In genomic region chr16:90381633-90382032, GRCm38 (mm10) we compare ENCODE assay signal across 10 mouse cellular contexts. TPM values are rescaled to one million over a fixed set of nuclear protein-coding genes. Genes with fewer than 3 reads are reported as not detected.
DNase-seq lines count a peak whose midpoint lies in the region; ATAC-seq and TF ChIP-seq lines count a peak whose summit lies in the region.
"Had no signal": no experiment of that assay in that cellular context is flagged by ENCODE, and none has a peak within 500 bp of the region (broad histone marks: within the 10 kb centered on the region; RNA-seq: fewer than 3 reads in every experiment).

No protein-coding gene starts in this region.

- H3K4me2 ChIP-seq in hindbrain, embryonic 11.5 days (replicated peaks; ENCODE audit: low read depth, low read length): no peak overlapping the region
- H3K4me2 ChIP-seq in hindbrain, embryonic 16.5 days (ENCODE audit: low read length): no peak overlapping the region
- no peak overlapping the region for H3K4me2 ChIP-seq in lung, postnatal 0 days (replicated peaks; ENCODE audit: low read depth, low read length)
- H3K4me2 ChIP-seq: midbrain, embryonic 15.5 days had no signal

- peak; percentile 41 for DNase-seq in hindbrain, embryonic 11.5 days (ENCODE audit: low spot score)
- no peak for DNase-seq in lung, postnatal 0 days (ENCODE audit: low spot score)
- DNase-seq in lung, adult 18-20 months: no peak
- DNase-seq in R1 (ENCODE audit: low read depth, low spot score): peak; percentile 83
- DNase-seq in spleen, adult 18-20 months: no peak
- DNase-seq: cerebellum, adult 9-11 months had no signal

- ATAC-seq in hindbrain, embryonic 11.5 days (ENCODE audit: low FRiP score): no peak
- ATAC-seq in hindbrain, embryonic 16.5 days: no peak
- no peak for ATAC-seq in lung, postnatal 0 days
- ATAC-seq: activated CD4-positive, CD25-positive, alpha-beta regulatory T cell, adult 4 months; midbrain, embryonic 15.5 days had no signal

- H3K9me3 ChIP-seq in hindbrain, embryonic 11.5 days (ENCODE audit: control insufficient read depth, low read length): no peaks in the 10 kb centered on the region
- no peaks in the 10 kb centered on the region for H3K9me3 ChIP-seq in hindbrain, embryonic 16.5 days (ENCODE audit: control insufficient read depth, low read length)
- H3K9me3 ChIP-seq in lung, postnatal 0 days (ENCODE audit: low read length): no peaks in the 10 kb centered on the region
- H3K9me3 ChIP-seq: midbrain, embryonic 15.5 days had no signal

- H3K4me1 ChIP-seq in hindbrain, embryonic 11.5 days (replicated peaks; ENCODE audit: control insufficient read depth, insufficient read depth, low read length): peaks cover 5% of the 10 kb centered on the region; the same call in 1 of the 2 replicates
- H3K4me1 ChIP-seq in hindbrain, embryonic 16.5 days (ENCODE audit: control insufficient read depth, insufficient read depth, low read depth, low read length): peaks cover 10% of the 10 kb centered on the region
- H3K4me1 ChIP-seq in lung, postnatal 0 days (ENCODE audit: insufficient read depth, low read depth, low read length): no peaks in the 10 kb centered on the region
- H3K4me1 ChIP-seq in small intestine, adult 2 months (ENCODE audit: control insufficient read depth, insufficient read depth, insufficient read length, low read length): no peaks in the 10 kb centered on the region; the same call in 1 of the 2 replicates

- no peak for TF ChIP-seq POLR2A in small intestine, adult 2 months (IDR thresholded peaks at IDR 0.05; ENCODE audit: low read depth, low read length)

- 86% methylated on average over 3 of the region's 3 CpGs for WGBS in hindbrain, embryonic 11.5 days
- 89% methylated on average over 3 of the region's 3 CpGs for WGBS in hindbrain, embryonic 16.5 days
- WGBS in lung, postnatal 0 days: 93% methylated on average over 3 of the region's 3 CpGs
- 93% methylated on average over 3 of the region's 3 CpGs for WGBS in small intestine, adult 2 months

- H3K27ac ChIP-seq in hindbrain, embryonic 11.5 days (ENCODE audit: low read depth, low read length): no peak overlapping the region
- no peak overlapping the region for H3K27ac ChIP-seq in hindbrain, embryonic 16.5 days (ENCODE audit: low read depth, low read length)
- H3K27ac ChIP-seq in lung, postnatal 0 days (ENCODE audit: low read length): no peak overlapping the region
- no peak overlapping the region for H3K27ac ChIP-seq in small intestine, adult 2 months (ENCODE audit: insufficient read depth, low read depth, low read length)
- H3K27ac ChIP-seq: midbrain, embryonic 15.5 days had no signal

- H3K27me3 ChIP-seq in hindbrain, embryonic 11.5 days (ENCODE audit: control insufficient read depth, insufficient read depth, low read length): no peaks in the 10 kb centered on the region
- no peaks in the 10 kb centered on the region; the same call in 1 of the 2 replicates for H3K27me3 ChIP-seq in hindbrain, embryonic 16.5 days (replicated peaks; ENCODE audit: control insufficient read depth, insufficient read depth, low read length)
- H3K27me3 ChIP-seq in lung, postnatal 0 days (replicated peaks; ENCODE audit: insufficient read depth, low read length): no peaks in the 10 kb centered on the region
- peaks cover 9% of the 10 kb centered on the region for H3K27me3 ChIP-seq in small intestine, adult 2 months (ENCODE audit: control insufficient read depth, insufficient read depth, low read length)

- H3K36me3 ChIP-seq in hindbrain, embryonic 11.5 days (ENCODE audit: control insufficient read depth, insufficient read depth, low read length): no peaks in the 10 kb centered on the region
- no peaks in the 10 kb centered on the region for H3K36me3 ChIP-seq in hindbrain, embryonic 16.5 days (ENCODE audit: control insufficient read depth, insufficient read depth, low read length)
- no peaks in the 10 kb centered on the region for H3K36me3 ChIP-seq in lung, postnatal 0 days (ENCODE audit: insufficient read depth, low read length)
- H3K36me3 ChIP-seq in small intestine, adult 2 months (ENCODE audit: control insufficient read depth, insufficient read depth, low read length): no peaks in the 10 kb centered on the region
- H3K36me3 ChIP-seq: midbrain, embryonic 15.5 days had no signal

- TF ChIP-seq EP300 in lung, postnatal 0 days (IDR thresholded peaks at IDR 0.05): no peak

- H3K4me3 ChIP-seq in hindbrain, embryonic 11.5 days (ENCODE audit: low read depth, low read length): no peak overlapping the region
- no peak overlapping the region for H3K4me3 ChIP-seq in hindbrain, embryonic 16.5 days (ENCODE audit: low read length)
- H3K4me3 ChIP-seq in lung, postnatal 0 days (ENCODE audit: low read depth, low read length): no peak overlapping the region
- no peak overlapping the region for H3K4me3 ChIP-seq in small intestine, adult 2 months (ENCODE audit: low read depth, low read length)
- H3K4me3 ChIP-seq: midbrain, embryonic 15.5 days had no signal

- no peak overlapping the region for H3K9ac ChIP-seq in hindbrain, embryonic 11.5 days (ENCODE audit: low read depth, low read length)
- H3K9ac ChIP-seq in hindbrain, embryonic 16.5 days (ENCODE audit: low read depth, low read length): no peak overlapping the region
- H3K9ac ChIP-seq in lung, postnatal 0 days (replicated peaks; ENCODE audit: low read depth): no peak overlapping the region
- H3K9ac ChIP-seq: midbrain, embryonic 15.5 days had no signal

- peak; percentile 67 for TF ChIP-seq CTCF in lung, postnatal 0 days (IDR thresholded peaks at IDR 0.05)
- peak; percentile 42; the same call in 1 of the 2 replicates for TF ChIP-seq CTCF in small intestine, adult 2 months (IDR thresholded peaks at IDR 0.05; ENCODE audit: extremely low read depth, insufficient read length, insufficient replicate concordance, low read depth, low read length)

RNA-seq across cellular contexts. Expression of gene Hunk, which starts 4.2 kb away (rescaled TPM):
- polyA plus RNA-seq in hindbrain, embryonic 11.5 days (2014; fragmentation: Nextera tagmentation; extraction: Ambion mirVana): 11.0 and 13.1 TPM in 2 replicates
- polyA plus RNA-seq in hindbrain, embryonic 16.5 days (2015; fragmentation: Nextera tagmentation; extraction: Ambion mirVana): 4.7 and 7.2 TPM in 2 replicates
- polyA plus RNA-seq in lung, postnatal 0 days (2015; fragmentation: Nextera tagmentation; extraction: Ambion mirVana): 6.4 and 7.4 TPM in 2 replicates
- polyA plus RNA-seq in small intestine, adult 2 months (2012; rRNA removed): 0.51 and 1.4 TPM in 2 replicates

Comparison
In these comparisons a context has a peak if more than half of its experiments do, and no peak if none do; other contexts are left out.
1. DNase-seq: peak in hindbrain, embryonic 11.5 days (single experiment) and R1 (single experiment); none in lung, postnatal 0 days (single experiment), lung, adult 18-20 months (0 of 2) and spleen, adult 18-20 months (0 of 2).